Mouse (Mus musculus): ENCODE data around the gene Sox1. TPM values are rescaled to one million over a fixed set of nuclear protein-coding genes. Genes with fewer than 3 reads are reported as not detected.

The Sox1 gene
- polyA plus RNA-seq, 2 experiments: not detected

DNA sequence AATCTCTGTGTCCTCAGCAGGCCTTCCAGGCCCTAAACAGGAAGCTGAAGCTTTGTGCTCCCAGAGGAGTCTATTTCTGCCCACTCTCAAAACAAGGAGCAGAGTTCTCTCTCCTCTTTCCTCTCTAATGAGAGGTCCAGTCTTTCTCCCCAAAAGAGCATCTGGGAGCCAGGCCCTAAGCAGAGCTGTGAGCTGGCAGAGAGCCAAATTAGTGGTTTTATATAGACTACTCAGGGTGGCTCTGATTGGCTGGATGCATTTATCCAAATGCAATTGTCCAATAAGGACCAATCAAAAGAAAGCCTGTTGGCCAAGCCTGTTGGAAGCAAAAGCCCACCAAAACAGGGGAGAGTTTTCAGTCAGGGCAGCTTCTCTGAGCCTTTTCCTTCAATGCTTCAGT, 44.0 kb upstream of the Sox1 start:
- no peak overlapping the region for H3K4me2 ChIP-seq (ENCODE audit: low read depth)
- no peaks in the 10 kb centered on the region for H3K27me3 ChIP-seq (ENCODE audit: control insufficient read depth, insufficient read depth, low read length)
- DNase-seq (ENCODE audit: low read depth in 3 of 3, low spot score in 3 of 3) (no peak), ATAC-seq (ENCODE audit: insufficient read depth) (no peak)
- H3K27ac ChIP-seq: no peak overlapping the region
- no peak overlapping the region for H3K4me3 ChIP-seq (ENCODE audit: insufficient read depth in 1 of 2, low read depth in 2 of 2, low read length in 2 of 2)
- TF ChIP-seq CTCF (IDR thresholded peaks at IDR 0.05; ENCODE audit: low read depth): no peak
- no peaks in the 10 kb centered on the region for H3K4me1 ChIP-seq (replicated peaks; ENCODE audit: control insufficient read depth in 2 of 2, insufficient read depth in 2 of 2, low read length in 1 of 2)
- no peaks in the 10 kb centered on the region for H3K36me3 ChIP-seq (replicated peaks; ENCODE audit: control insufficient read depth, insufficient read depth, low read depth)
- H3K9ac ChIP-seq (replicated peaks): no peak overlapping the region
- no peaks in the 10 kb centered on the region for H3K9me3 ChIP-seq (ENCODE audit: control insufficient read depth, low read length)

- Histone ChIP-seq H3K27ac (no peak overlapping the region), H3K4me1 (replicated peaks; ENCODE audit: control insufficient read depth in 2 of 2, insufficient read depth in 2 of 2, low read length in 1 of 2) (no peaks in the 10 kb centered on the region), H3K4me3 (ENCODE audit: insufficient read depth in 1 of 2, low read depth in 2 of 2, low read length in 2 of 2) (no peak overlapping the region), H3K36me3 (replicated peaks; ENCODE audit: control insufficient read depth, insufficient read depth, low read depth) (no peaks in the 10 kb centered on the region), H3K4me2 (ENCODE audit: low read depth) (no peak overlapping the region), H3K9me3 (ENCODE audit: control insufficient read depth, low read length) (no peaks in the 10 kb centered on the region), H3K9ac (replicated peaks) (no peak overlapping the region), H3K27me3 (ENCODE audit: control insufficient read depth, insufficient read depth, low read length) (no peaks in the 10 kb centered on the region)
- DNase-seq (ENCODE audit: low read depth in 3 of 3, low spot score in 3 of 3) (no peak), ATAC-seq (ENCODE audit: insufficient read depth) (no peak)
- TF ChIP-seq CTCF (IDR thresholded peaks at IDR 0.05; ENCODE audit: low read depth): no peak
- no peak for TF ChIP-seq EP300 (IDR thresholded peaks at IDR 0.05; ENCODE audit: low read depth)
- 60% methylated on average over 10 of the region's 10 CpGs for WGBS (ENCODE audit: insufficient replicate concordance)
These were observed 40.6 kb upstream of the Sox1 start for GRCm38 (mm10) chr8:12354406-12355025.

DNA sequence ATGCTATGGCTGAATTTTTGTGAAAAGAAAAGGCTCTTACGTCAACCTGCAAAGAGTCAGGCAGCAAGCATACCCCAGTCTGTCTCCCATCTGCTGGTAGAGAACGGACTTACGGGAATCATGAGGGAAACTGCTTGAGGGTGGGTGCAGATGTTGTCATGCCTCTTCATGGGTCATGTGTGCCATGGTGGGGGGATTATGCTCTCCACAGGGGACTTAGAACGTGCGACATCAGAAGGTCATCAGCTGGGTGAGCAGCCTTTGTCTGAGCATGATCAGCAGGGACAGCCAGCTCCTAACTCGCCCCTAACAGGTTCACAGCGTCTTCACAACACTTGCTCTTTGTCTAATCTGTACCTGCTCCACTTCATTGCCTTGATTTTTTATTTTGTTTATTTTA, 26.9 kb upstream of the Sox1 start:
- 53% methylated on average over 7 of the region's 7 CpGs for WGBS (ENCODE audit: insufficient replicate concordance)
- Histone ChIP-seq H3K9me3 (ENCODE audit: control insufficient read depth, low read length) (no peaks in the 10 kb centered on the region), H3K9ac (replicated peaks) (no peak overlapping the region), H3K4me1 (replicated peaks; ENCODE audit: control insufficient read depth in 2 of 2, insufficient read depth in 2 of 2, low read length in 1 of 2) (no peaks in the 10 kb centered on the region), H3K36me3 (replicated peaks; ENCODE audit: control insufficient read depth, insufficient read depth, low read depth) (no peaks in the 10 kb centered on the region), H3K4me2 (ENCODE audit: low read depth) (no peak overlapping the region), H3K27ac (no peak overlapping the region), H3K4me3 (ENCODE audit: insufficient read depth in 1 of 2, low read depth in 2 of 2, low read length in 2 of 2) (no peak overlapping the region), H3K27me3 (ENCODE audit: control insufficient read depth, insufficient read depth, low read length) (no peaks in the 10 kb centered on the region)
- ATAC-seq (ENCODE audit: insufficient read depth) (no peak), DNase-seq (ENCODE audit: low read depth in 3 of 3, low spot score in 3 of 3) (no peak)
- TF ChIP-seq CTCF (IDR thresholded peaks at IDR 0.05; ENCODE audit: low read depth) (no peak), EP300 (IDR thresholded peaks at IDR 0.05; ENCODE audit: low read depth) (no peak)

GRCm38 (mm10) chr8:12368856-12369255, 26.2 kb upstream of the Sox1 start:
- H3K4me3 ChIP-seq (ENCODE audit: insufficient read depth in 1 of 2, low read depth in 2 of 2, low read length in 2 of 2): no peak overlapping the region
- no peak overlapping the region for H3K27ac ChIP-seq
- no peaks in the 10 kb centered on the region for H3K9me3 ChIP-seq (ENCODE audit: control insufficient read depth, low read length)
- WGBS (ENCODE audit: insufficient replicate concordance): 46% methylated on average over 6 of the region's 6 CpGs
- no peak for ATAC-seq (ENCODE audit: insufficient read depth)
- no peaks in the 10 kb centered on the region for H3K4me1 ChIP-seq (replicated peaks; ENCODE audit: control insufficient read depth in 2 of 2, insufficient read depth in 2 of 2, low read length in 1 of 2)
- H3K4me2 ChIP-seq (ENCODE audit: low read depth): no peak overlapping the region
- no peaks in the 10 kb centered on the region for H3K36me3 ChIP-seq (replicated peaks; ENCODE audit: control insufficient read depth, insufficient read depth, low read depth)
- no peak for DNase-seq (ENCODE audit: low read depth in 3 of 3, low spot score in 3 of 3)
- H3K27me3 ChIP-seq (ENCODE audit: control insufficient read depth, insufficient read depth, low read length): no peaks in the 10 kb centered on the region
- TF ChIP-seq EP300 (IDR thresholded peaks at IDR 0.05; ENCODE audit: low read depth) (no peak), CTCF (IDR thresholded peaks at IDR 0.05; ENCODE audit: low read depth) (no peak)
- no peak overlapping the region for H3K9ac ChIP-seq (replicated peaks)

GRCm38 (mm10) chr8:12381111-12381510, 14.0 kb upstream of the Sox1 start:
- no peaks in the 10 kb centered on the region for H3K4me1 ChIP-seq (replicated peaks; ENCODE audit: control insufficient read depth in 2 of 2, insufficient read depth in 2 of 2, low read length in 1 of 2)
- H3K9me3 ChIP-seq (ENCODE audit: control insufficient read depth, low read length): no peaks in the 10 kb centered on the region
- no peak overlapping the region for H3K4me2 ChIP-seq (ENCODE audit: low read depth)
- H3K36me3 ChIP-seq (replicated peaks; ENCODE audit: control insufficient read depth, insufficient read depth, low read depth): no peaks in the 10 kb centered on the region
- DNase-seq (ENCODE audit: low read depth in 3 of 3, low spot score in 3 of 3) (no peak), ATAC-seq (ENCODE audit: insufficient read depth) (no peak)
- H3K4me3 ChIP-seq (ENCODE audit: insufficient read depth in 1 of 2, low read depth in 2 of 2, low read length in 2 of 2): no peak overlapping the region
- TF ChIP-seq EP300 (IDR thresholded peaks at IDR 0.05; ENCODE audit: low read depth) (no peak), CTCF (IDR thresholded peaks at IDR 0.05; ENCODE audit: low read depth) (no peak)
- WGBS (ENCODE audit: insufficient replicate concordance): 31% methylated on average over 3 of the region's 3 CpGs
- no peak overlapping the region for H3K27ac ChIP-seq
- H3K9ac ChIP-seq (replicated peaks): no peak overlapping the region
- H3K27me3 ChIP-seq (ENCODE audit: control insufficient read depth, insufficient read depth, low read length): peaks cover 55% of the 10 kb centered on the region
